Mouse (Mus musculus): ENCODE measurements at regions not wholly inside any gene's neighbourhood (a gene's known extent, or its start where the extent isn't known, plus 50 kb on each side); places are given as distances from the start of the nearest gene placed in this dataset.
"Not testable (repeated sequence)": the region's sequence is repeated elsewhere in the genome, so short reads cannot be mapped to it uniquely, and the experiment has no call there.

- no peaks in the 10 kb centered on the region for H3K4me1 ChIP-seq
- 85% methylated on average over 5 of the region's 5 CpGs for WGBS
- H3K4me2 ChIP-seq: no peak overlapping the region
- no peaks in the 10 kb centered on the region for H3K36me3 ChIP-seq (replicated peaks)
- no peaks in the 10 kb centered on the region for H3K9me3 ChIP-seq
- no peaks in the 10 kb centered on the region for H3K27me3 ChIP-seq (replicated peaks)
- H3K4me3 ChIP-seq: no peak overlapping the region
- ATAC-seq (replicated peaks): no peak
- no peak overlapping the region for H3K27ac ChIP-seq
- no peak overlapping the region for H3K9ac ChIP-seq
Observed at GRCm38 (mm10) chr8:15570091-15570490, 524.2 kb upstream of the BB014433 start.

GRCm38 (mm10) chr8:15567742-15568141 lies 521.9 kb upstream of the BB014433 start:
- no peaks in the 10 kb centered on the region for H3K27me3 ChIP-seq (replicated peaks)
- no peaks in the 10 kb centered on the region for H3K36me3 ChIP-seq (replicated peaks)
- H3K4me2 ChIP-seq: no peak overlapping the region
- WGBS: 57% methylated on average over 2 of the region's 2 CpGs
- no peak overlapping the region for H3K27ac ChIP-seq
- H3K4me1 ChIP-seq: peaks cover 2% of the 10 kb centered on the region; the same call in 1 of the 2 replicates
- ATAC-seq (replicated peaks): no peak
- no peak overlapping the region for H3K4me3 ChIP-seq
- no peak overlapping the region for H3K9ac ChIP-seq
- no peaks in the 10 kb centered on the region for H3K9me3 ChIP-seq

- 75% methylated on average over 39 of the region's 39 CpGs for WGBS
- H3K27me3 ChIP-seq (replicated peaks): no peaks in the 10 kb centered on the region
- H3K9me3 ChIP-seq: no peaks in the 10 kb centered on the region
- H3K4me1 ChIP-seq: peaks cover 2% of the 10 kb centered on the region; the same call in 1 of the 2 replicates
- H3K9ac ChIP-seq: no peak overlapping the region
- H3K4me3 ChIP-seq: no peak overlapping the region
- H3K4me2 ChIP-seq: no peak overlapping the region
- no peak overlapping the region for H3K27ac ChIP-seq
- no peaks in the 10 kb centered on the region for H3K36me3 ChIP-seq (replicated peaks)
- ATAC-seq (replicated peaks): peak; percentile 66
Observed at GRCm38 (mm10) chr8:15562310-15563296, 516.7 kb upstream of the BB014433 start.

- Histone ChIP-seq H3K27ac (no peak overlapping the region), H3K4me2 (no peak overlapping the region), H3K9me3 (no peaks in the 10 kb centered on the region), H3K27me3 (replicated peaks) (no peaks in the 10 kb centered on the region), H3K9ac (no peak overlapping the region), H3K4me3 (no peak overlapping the region), H3K36me3 (replicated peaks) (no peaks in the 10 kb centered on the region), H3K4me1 (no peaks in the 10 kb centered on the region)
- peak; percentile 62; the same call in 1 of the 2 replicates for ATAC-seq (replicated peaks)
- 75% methylated on average over 4 of the region's 4 CpGs for WGBS
Observed at GRCm38 (mm10) chr8:15532027-15532426, 486.1 kb upstream of the BB014433 start.

GRCm38 (mm10) chr8:15525461-15525860 lies 479.6 kb upstream of the BB014433 start:
- no peaks in the 10 kb centered on the region for H3K9me3 ChIP-seq
- H3K4me1 ChIP-seq: no peaks in the 10 kb centered on the region
- H3K9ac ChIP-seq: no peak overlapping the region
- H3K27ac ChIP-seq: no peak overlapping the region
- H3K27me3 ChIP-seq (replicated peaks): no peaks in the 10 kb centered on the region
- H3K36me3 ChIP-seq (replicated peaks): no peaks in the 10 kb centered on the region
- H3K4me2 ChIP-seq: no peak overlapping the region
- H3K4me3 ChIP-seq: no peak overlapping the region
- ATAC-seq (replicated peaks): no peak
- WGBS: 94% methylated on average over 3 of the region's 3 CpGs

- H3K27ac ChIP-seq; H3K4me1 ChIP-seq; ATAC-seq (replicated peaks); H3K27me3 ChIP-seq (replicated peaks); H3K4me2 ChIP-seq; H3K9me3 ChIP-seq; H3K9ac ChIP-seq; H3K36me3 ChIP-seq (replicated peaks); H3K4me3 ChIP-seq: not testable (repeated sequence)
- WGBS: 72% methylated on average over 19 of the region's 19 CpGs
Observed at GRCm38 (mm10) chr8:15519896-15520295, 474.0 kb upstream of the BB014433 start.

GRCm38 (mm10) chr8:15500973-15501372 lies 455.1 kb upstream of the BB014433 start:
- Histone ChIP-seq H3K27me3 (replicated peaks) (no peaks in the 10 kb centered on the region), H3K27ac (no peak overlapping the region)
- WGBS: 87% methylated on average over 4 of the region's 4 CpGs

GRCm38 (mm10) chr8:15497566-15497965 lies 451.7 kb upstream of the BB014433 start:
- Histone ChIP-seq H3K4me1 (no peaks in the 10 kb centered on the region), H3K4me3 (no peak overlapping the region), H3K27ac (no peak overlapping the region), H3K27me3 (replicated peaks) (no peaks in the 10 kb centered on the region), H3K9ac (no peak overlapping the region), H3K9me3 (no peaks in the 10 kb centered on the region), H3K4me2 (no peak overlapping the region), H3K36me3 (replicated peaks) (no peaks in the 10 kb centered on the region)
- no peak for ATAC-seq (replicated peaks)
- WGBS: 90% methylated on average over 5 of the region's 5 CpGs

More at GRCm38 (mm10) chr8:15500973-15501372, 455.1 kb upstream of the BB014433 start:
- H3K4me2 ChIP-seq: no peak overlapping the region
- ATAC-seq (replicated peaks): no peak
- H3K9me3 ChIP-seq: no peaks in the 10 kb centered on the region
- H3K4me1 ChIP-seq: no peaks in the 10 kb centered on the region
- no peak overlapping the region for H3K9ac ChIP-seq
- H3K4me3 ChIP-seq: no peak overlapping the region
- H3K36me3 ChIP-seq (replicated peaks): no peaks in the 10 kb centered on the region

GRCm38 (mm10) chr8:15496248-15496647 lies 450.4 kb upstream of the BB014433 start:
- Histone ChIP-seq H3K27me3 (replicated peaks) (no peaks in the 10 kb centered on the region), H3K4me3 (no peak overlapping the region), H3K27ac (peak overlapping the region; percentile 48), H3K4me1 (no peaks in the 10 kb centered on the region), H3K4me2 (no peak overlapping the region), H3K36me3 (replicated peaks) (no peaks in the 10 kb centered on the region), H3K9me3 (no peaks in the 10 kb centered on the region), H3K9ac (no peak overlapping the region)
- ATAC-seq (replicated peaks): peak; percentile 73
- 64% methylated on average over 11 of the region's 11 CpGs for WGBS

- 90% methylated on average over 4 of the region's 4 CpGs for WGBS
- Histone ChIP-seq H3K36me3 (replicated peaks) (no peaks in the 10 kb centered on the region), H3K27ac (no peak overlapping the region), H3K9me3 (no peaks in the 10 kb centered on the region), H3K27me3 (replicated peaks) (no peaks in the 10 kb centered on the region), H3K9ac (no peak overlapping the region), H3K4me2 (no peak overlapping the region), H3K4me1 (no peaks in the 10 kb centered on the region), H3K4me3 (no peak overlapping the region)
- no peak for ATAC-seq (replicated peaks)
Observed at GRCm38 (mm10) chr8:15490774-15491173, 444.9 kb upstream of the BB014433 start.

- 68% methylated on average over 5 of the region's 5 CpGs for WGBS
- H3K4me1 ChIP-seq: no peaks in the 10 kb centered on the region
- no peak for ATAC-seq (replicated peaks)
- H3K27ac ChIP-seq: no peak overlapping the region
- no peaks in the 10 kb centered on the region for H3K27me3 ChIP-seq (replicated peaks)
- no peak overlapping the region for H3K4me3 ChIP-seq
- H3K4me2 ChIP-seq: no peak overlapping the region
- no peak overlapping the region for H3K9ac ChIP-seq
- H3K9me3 ChIP-seq: no peaks in the 10 kb centered on the region
- H3K36me3 ChIP-seq (replicated peaks): no peaks in the 10 kb centered on the region
Observed at GRCm38 (mm10) chr8:15487579-15487978, 441.7 kb upstream of the BB014433 start.

- ATAC-seq (replicated peaks): no peak
- no peaks in the 10 kb centered on the region for H3K9me3 ChIP-seq
- 82% methylated on average over 4 of the region's 4 CpGs for WGBS
- no peak overlapping the region for H3K4me3 ChIP-seq
- H3K27me3 ChIP-seq (replicated peaks): no peaks in the 10 kb centered on the region
- no peaks in the 10 kb centered on the region for H3K36me3 ChIP-seq (replicated peaks)
- H3K4me2 ChIP-seq: no peak overlapping the region
- no peak overlapping the region for H3K9ac ChIP-seq
- no peak overlapping the region for H3K27ac ChIP-seq
- H3K4me1 ChIP-seq: no peaks in the 10 kb centered on the region
Observed at GRCm38 (mm10) chr8:15470561-15470960, 424.7 kb upstream of the BB014433 start.

Measured in midbrain, embryonic 15.5 days (tissue).